15 mouse cellular contexts compared by ENCODE assay signal in the genomic region with DNA sequence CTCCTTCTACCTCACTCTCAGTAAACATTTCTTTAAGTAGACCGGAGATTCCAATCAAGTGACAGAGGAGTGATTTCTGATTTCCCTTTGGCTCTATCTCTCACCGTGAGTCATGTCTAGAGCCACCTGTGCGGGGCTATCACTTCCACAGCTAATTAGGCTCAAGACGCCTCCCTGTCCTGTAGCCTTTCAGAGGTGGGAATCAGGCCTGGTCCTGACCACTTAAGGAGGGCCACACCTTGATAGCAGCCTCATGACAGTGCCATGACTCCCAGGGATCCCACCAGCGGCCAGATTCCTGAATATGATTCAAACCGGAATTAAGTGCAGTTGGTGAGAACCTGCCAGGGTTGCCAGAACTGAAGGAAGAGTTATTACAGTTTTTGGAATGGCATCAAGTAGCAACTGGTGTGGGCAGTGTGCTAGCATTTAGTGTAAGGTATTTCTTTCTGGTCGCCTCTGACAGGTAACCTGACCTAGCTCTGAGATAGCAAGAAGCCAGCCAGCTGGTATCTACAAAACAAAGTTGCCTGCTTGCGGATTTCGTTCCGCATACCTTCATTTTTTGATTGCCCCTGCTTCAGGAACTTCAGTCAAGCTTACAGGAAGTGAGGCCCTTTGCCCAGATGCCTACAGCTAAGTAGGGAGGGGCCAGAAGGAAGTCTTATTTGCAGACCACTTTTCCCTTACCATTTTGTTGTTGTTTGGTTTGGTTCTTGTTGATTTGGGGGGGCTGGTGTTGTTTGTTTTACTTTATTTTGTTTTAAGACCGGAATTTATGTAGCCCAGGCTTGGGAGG. TPM values are rescaled to one million over a fixed set of nuclear protein-coding genes. Genes with fewer than 3 reads are reported as not detected.
DNase-seq lines count a peak whose midpoint lies in the region; ATAC-seq lines count a peak whose summit lies in the region.
"Had no signal": no experiment of that assay in that cellular context is flagged by ENCODE, and none has a peak within 500 bp of the region (broad histone marks: within the 10 kb centered on the region; RNA-seq: fewer than 3 reads in every experiment).

No protein-coding gene starts in this region.

- peaks cover 18% of the 10 kb centered on the region; the same call in 1 of the 2 replicates for H3K4me1 ChIP-seq in hindbrain, embryonic 15.5 days (replicated peaks)
- H3K4me1 ChIP-seq in hindbrain, embryonic 14.5 days (replicated peaks; ENCODE audit: control insufficient read depth, insufficient read depth, low read length): peaks cover 3% of the 10 kb centered on the region; the same call in 1 of the 2 replicates
- H3K4me1 ChIP-seq in embryonic facial prominence, embryonic 14.5 days (ENCODE audit: control insufficient read depth, insufficient read depth, low read length): peaks cover 23% of the 10 kb centered on the region
- H3K4me1 ChIP-seq in stomach, embryonic 16.5 days (ENCODE audit: control insufficient read depth, insufficient read depth, low read length): peaks cover 8% of the 10 kb centered on the region; the same call in 1 of the 2 replicates

- no peaks in the 10 kb centered on the region for H3K27me3 ChIP-seq in hindbrain, embryonic 15.5 days
- no peaks in the 10 kb centered on the region for H3K27me3 ChIP-seq in hindbrain, embryonic 14.5 days (ENCODE audit: control insufficient read depth, insufficient read depth, low read length)
- no peaks in the 10 kb centered on the region for H3K27me3 ChIP-seq in embryonic facial prominence, embryonic 14.5 days (replicated peaks; ENCODE audit: control insufficient read depth, insufficient read depth, low read length)
- H3K27me3 ChIP-seq in stomach, embryonic 16.5 days (ENCODE audit: control insufficient read depth, insufficient read depth, low read length): no peaks in the 10 kb centered on the region
- H3K27me3 ChIP-seq: forebrain, embryonic 13.5 days; neural tube, embryonic 12.5 days had no signal

- no peak overlapping the region for H3K4me3 ChIP-seq in hindbrain, embryonic 15.5 days
- H3K4me3 ChIP-seq in hindbrain, embryonic 14.5 days (replicated peaks; ENCODE audit: low read length): no peak overlapping the region
- H3K4me3 ChIP-seq in embryonic facial prominence, embryonic 14.5 days (ENCODE audit: low read depth, low read length): no peak overlapping the region
- no peak overlapping the region for H3K4me3 ChIP-seq in stomach, embryonic 16.5 days (replicated peaks; ENCODE audit: low read length)
- H3K4me3 ChIP-seq: forebrain, embryonic 13.5 days; neural tube, embryonic 12.5 days had no signal

- no peak for DNase-seq in hindbrain, embryonic 14.5 days (ENCODE audit: low spot score)
- DNase-seq in lung, postnatal 10 days: peak; percentile 10
- no peak for DNase-seq in lung, postnatal 14 days
- DNase-seq in embryonic facial prominence, embryonic 14.5 days (ENCODE audit: low spot score): peak; percentile 24
- DNase-seq in embryo, embryonic 10.5 days (ENCODE audit: low spot score): no peak
- DNase-seq in layer of hippocampus, adult 8-10 months (ENCODE audit: low spot score in 2 of 2): no peak
- DNase-seq: cerebellum, adult 18-20 months; embryo, embryonic 11 days; gastrocnemius, postnatal 14 days had no signal

- no peaks in the 10 kb centered on the region for H3K36me3 ChIP-seq in hindbrain, embryonic 15.5 days
- H3K36me3 ChIP-seq in hindbrain, embryonic 14.5 days (replicated peaks; ENCODE audit: control insufficient read depth, insufficient read depth): no peaks in the 10 kb centered on the region
- H3K36me3 ChIP-seq in embryonic facial prominence, embryonic 14.5 days (ENCODE audit: control insufficient read depth, insufficient read depth, low read length): no peaks in the 10 kb centered on the region
- no peaks in the 10 kb centered on the region for H3K36me3 ChIP-seq in stomach, embryonic 16.5 days (ENCODE audit: control insufficient read depth, insufficient read depth, low read length)
- H3K36me3 ChIP-seq: neural tube, embryonic 12.5 days had no signal

- no peaks in the 10 kb centered on the region for H3K9me3 ChIP-seq in hindbrain, embryonic 15.5 days
- no peaks in the 10 kb centered on the region for H3K9me3 ChIP-seq in hindbrain, embryonic 14.5 days (ENCODE audit: control insufficient read depth, low read length)
- no peaks in the 10 kb centered on the region for H3K9me3 ChIP-seq in embryonic facial prominence, embryonic 14.5 days (ENCODE audit: control insufficient read depth, low read length)
- H3K9me3 ChIP-seq in stomach, embryonic 16.5 days (replicated peaks; ENCODE audit: control insufficient read depth, low read length): no peaks in the 10 kb centered on the region
- H3K9me3 ChIP-seq: forebrain, embryonic 13.5 days; neural tube, embryonic 12.5 days had no signal

- H3K27ac ChIP-seq in hindbrain, embryonic 15.5 days (replicated peaks): peak overlapping the region; percentile 21; the same call in 1 of the 2 replicates
- no peak overlapping the region for H3K27ac ChIP-seq in hindbrain, embryonic 14.5 days
- peak overlapping the region; percentile 33; the same call in 1 of the 2 replicates for H3K27ac ChIP-seq in embryonic facial prominence, embryonic 14.5 days (replicated peaks; ENCODE audit: low read depth, low read length)
- H3K27ac ChIP-seq in stomach, embryonic 16.5 days (ENCODE audit: low read length): peak overlapping the region; percentile 44; the same call in 1 of the 2 replicates
- H3K27ac ChIP-seq: forebrain, embryonic 13.5 days; liver, embryonic 14.5 days; neural tube, embryonic 12.5 days had no signal

- no peak overlapping the region for H3K4me2 ChIP-seq in hindbrain, embryonic 15.5 days
- no peak overlapping the region for H3K4me2 ChIP-seq in hindbrain, embryonic 14.5 days (replicated peaks)
- H3K4me2 ChIP-seq in embryonic facial prominence, embryonic 14.5 days (ENCODE audit: low read depth, low read length): no peak overlapping the region; the same call in 1 of the 2 replicates
- H3K4me2 ChIP-seq in stomach, embryonic 16.5 days (ENCODE audit: low read depth, low read length): no peak overlapping the region
- H3K4me2 ChIP-seq: forebrain, embryonic 13.5 days; midbrain, embryonic 11.5 days; neural tube, embryonic 12.5 days had no signal

- no peak for ATAC-seq in hindbrain, embryonic 15.5 days (ENCODE audit: low FRiP score, low read depth)
- no peak for ATAC-seq in hindbrain, embryonic 14.5 days (ENCODE audit: low FRiP score)
- ATAC-seq in embryonic facial prominence, embryonic 14.5 days (ENCODE audit: low read depth): no peak
- ATAC-seq in stomach, embryonic 16.5 days (ENCODE audit: insufficient read depth, low FRiP score): no peak
- ATAC-seq: forebrain, embryonic 13.5 days had no signal

- no peak overlapping the region for H3K9ac ChIP-seq in hindbrain, embryonic 15.5 days
- no peak overlapping the region for H3K9ac ChIP-seq in hindbrain, embryonic 14.5 days
- no peak overlapping the region for H3K9ac ChIP-seq in embryonic facial prominence, embryonic 14.5 days (ENCODE audit: low read depth, low read length)
- H3K9ac ChIP-seq in stomach, embryonic 16.5 days (ENCODE audit: low read length): no peak overlapping the region
- H3K9ac ChIP-seq: forebrain, embryonic 13.5 days; liver, embryonic 14.5 days; neural tube, embryonic 12.5 days had no signal

- 81% methylated on average over 11 of the region's 11 CpGs for WGBS in hindbrain, embryonic 15.5 days
- 77% methylated on average over 11 of the region's 11 CpGs for WGBS in hindbrain, embryonic 14.5 days
- 60% methylated on average over 11 of the region's 11 CpGs for WGBS in embryonic facial prominence, embryonic 14.5 days
- 70% methylated on average over 11 of the region's 11 CpGs for WGBS in stomach, embryonic 16.5 days

RNA-seq across cellular contexts. Expression of a gene that starts 53.9 kb away (rescaled TPM):
- 37.9 and 49.8 TPM in 2 replicates for polyA plus RNA-seq in hindbrain, embryonic 15.5 days (2015; fragmentation: Nextera tagmentation; extraction: Ambion mirVana)
- 49.3 and 50.0 TPM in 2 replicates for polyA plus RNA-seq in hindbrain, embryonic 14.5 days (2014; fragmentation: Nextera tagmentation; extraction: Ambion mirVana)
- 23.2 and 36.2 TPM in 2 replicates for polyA plus RNA-seq in embryonic facial prominence, embryonic 14.5 days (2014; fragmentation: Nextera tagmentation; extraction: Ambion mirVana)
- polyA plus RNA-seq in stomach, embryonic 16.5 days (2015; fragmentation: Nextera tagmentation; extraction: Ambion mirVana): 11.8 and 12.0 TPM in 2 replicates
- total RNA-seq in layer of hippocampus, adult 8-10 months (2022): 100 to 1,000 TPM; 267 to 285 (median 281) TPM

Comparison
In these comparisons a context has a peak if more than half of its experiments do, and no peak if none do; other contexts are left out.
1. DNase-seq: peak in lung, postnatal 10 days (single experiment) and embryonic facial prominence, embryonic 14.5 days (single experiment); none in hindbrain, embryonic 14.5 days (single experiment), lung, postnatal 14 days (single experiment), embryo, embryonic 10.5 days (single experiment) and layer of hippocampus, adult 8-10 months (0 of 2).